Mouse (Mus musculus) layer of hippocampus, adult 2 months (tissue): Measurements from ENCODE around the gene Cdkal1. TPM values are rescaled to one million over a fixed set of nuclear protein-coding genes. Genes with fewer than 3 reads are reported as not detected.

Source experiments
- DNase-seq, 2 experiments: peaks; one replicate each; pipeline ENCODE4 v3.0.0; 2022; ENCODE audit warnings: low spot score in 2 of 2
- H3K27ac ChIP-seq: fragments of 200-600 bp; 2 replicates; pipeline ENCODE4 v1.8.1; 2022
- H3K4me3 ChIP-seq: fragments of 200-600 bp; 2 replicates; pipeline ENCODE4 v1.8.1; 2022; ENCODE audit warnings: mild to moderate bottlenecking
- CTCF ChIP-seq: fragments of 200-600 bp; conservative IDR thresholded peaks from 2 replicates; pipeline ENCODE4 v1.8.1; 2022; ENCODE audit warnings: antibody characterized with exemption, mild to moderate bottlenecking, moderate library complexity
- total RNA-seq, 2 experiments: library from RNA; stranded (reverse); gene quantifications; 2 replicates each; pipeline ENCODE4 v1.2.3; 2021

Cdkal1 gene
- total RNA-seq, 2 experiments from 2014 or later, result 29.9 to 31.7 TPM

- no peak overlapping the region for H3K27ac ChIP-seq
- no peak overlapping the region for H3K4me3 ChIP-seq
- TF ChIP-seq CTCF, result no peak
- no peak for DNase-seq
Measured at GRCm38 (mm10) chr13:29701400-29701799, 154.1 kb downstream of the Cdkal1 start.

- TF ChIP-seq CTCF, result no peak
- no peak for DNase-seq
- H3K4me3 ChIP-seq, result no peak overlapping the region
- H3K27ac ChIP-seq, result no peak overlapping the region
Measured at GRCm38 (mm10) chr13:29699896-29700295, 155.6 kb downstream of the Cdkal1 start.

- no peak overlapping the region for H3K27ac ChIP-seq
- TF ChIP-seq CTCF, result no peak
- DNase-seq, result no peak
Measured at GRCm38 (mm10) chr13:29698307-29698985, 157.0 kb downstream of the Cdkal1 start.

GRCm38 (mm10) chr13:29697230-29697629 lies 158.2 kb downstream of the Cdkal1 start:
- TF ChIP-seq CTCF, result no peak
- no peak for DNase-seq
- Histone ChIP-seq H3K4me3 (no peak overlapping the region), H3K27ac (no peak overlapping the region)

More at GRCm38 (mm10) chr13:29698307-29698985, 157.0 kb downstream of the Cdkal1 start:
- no peak overlapping the region for H3K4me3 ChIP-seq

- TF ChIP-seq CTCF, result no peak
- no peak overlapping the region for H3K4me3 ChIP-seq
- DNase-seq, result no peak
- H3K27ac ChIP-seq, result no peak overlapping the region
Measured at GRCm38 (mm10) chr13:29690734-29691133, 164.7 kb downstream of the Cdkal1 start.

GRCm38 (mm10) chr13:29688851-29689250 lies 166.6 kb downstream of the Cdkal1 start:
- no peak for TF ChIP-seq CTCF
- no peak for DNase-seq
- H3K27ac ChIP-seq, result no peak overlapping the region
- no peak overlapping the region for H3K4me3 ChIP-seq

GRCm38 (mm10) chr13:29687872-29688271 lies 167.6 kb downstream of the Cdkal1 start:
- no peak for DNase-seq
- Histone ChIP-seq H3K27ac (no peak overlapping the region), H3K4me3 (no peak overlapping the region)
- TF ChIP-seq CTCF, result no peak

GRCm38 (mm10) chr13:29679479-29680186 lies 175.8 kb downstream of the Cdkal1 start:
- no peak for TF ChIP-seq CTCF

GRCm38 (mm10) chr13:29677559-29677958 lies 177.9 kb downstream of the Cdkal1 start:
- no peak for DNase-seq
- no peak overlapping the region for H3K27ac ChIP-seq
- no peak overlapping the region for H3K4me3 ChIP-seq
- no peak for TF ChIP-seq CTCF

More at GRCm38 (mm10) chr13:29679479-29680186, 175.8 kb downstream of the Cdkal1 start:
- no peak overlapping the region for H3K27ac ChIP-seq
- no peak for DNase-seq
- no peak overlapping the region for H3K4me3 ChIP-seq

- TF ChIP-seq CTCF, result no peak
- no peak for DNase-seq
- Histone ChIP-seq H3K27ac (no peak overlapping the region), H3K4me3 (no peak overlapping the region)
Measured at GRCm38 (mm10) chr13:29670626-29671025, 184.8 kb downstream of the Cdkal1 start.

GRCm38 (mm10) chr13:29663908-29664307 lies 191.6 kb downstream of the Cdkal1 start:
- Histone ChIP-seq H3K4me3 (no peak overlapping the region), H3K27ac (no peak overlapping the region)
- no peak for TF ChIP-seq CTCF
- DNase-seq, result no peak

GRCm38 (mm10) chr13:29655841-29656365 lies 199.6 kb downstream of the Cdkal1 start:
- no peak for DNase-seq
- no peak overlapping the region for H3K4me3 ChIP-seq
- no peak overlapping the region for H3K27ac ChIP-seq
- TF ChIP-seq CTCF, result no peak

- H3K4me3 ChIP-seq, result no peak overlapping the region
- no peak for TF ChIP-seq CTCF
Measured at GRCm38 (mm10) chr13:29653407-29653806, 202.1 kb downstream of the Cdkal1 start.

GRCm38 (mm10) chr13:29652791-29653190 lies 202.7 kb downstream of the Cdkal1 start:
- Histone ChIP-seq H3K27ac (no peak overlapping the region), H3K4me3 (no peak overlapping the region)
- DNase-seq, result no peak
- no peak for TF ChIP-seq CTCF

More at GRCm38 (mm10) chr13:29653407-29653806, 202.1 kb downstream of the Cdkal1 start:
- no peak for DNase-seq
- no peak overlapping the region for H3K27ac ChIP-seq
